Comparison of ENCODE assay signal across 8 mouse cellular contexts in genomic region chr5:33272845-33273776, GRCm38 (mm10). TPM values are rescaled to one million over a fixed set of nuclear protein-coding genes. Genes with fewer than 3 reads are reported as not detected.
DNase-seq lines count a peak whose midpoint lies in the region; ATAC-seq lines count a peak whose summit lies in the region.

No protein-coding gene starts in this region.

- H3K4me3 ChIP-seq in kidney, embryonic 16.5 days (ENCODE audit: low read length), result peak overlapping the region; percentile 92
- peak overlapping the region; percentile 77 for H3K4me3 ChIP-seq in forebrain, embryonic 13.5 days
- H3K4me3 ChIP-seq in liver, embryonic 15.5 days (replicated peaks), result peak overlapping the region; percentile 82

- no peak for ATAC-seq in kidney, embryonic 16.5 days (ENCODE audit: low FRiP score, low TSS enrichment)
- ATAC-seq in forebrain, embryonic 13.5 days, result no peak; the same call in 1 of the 2 replicates
- no peak for ATAC-seq in liver, embryonic 15.5 days (ENCODE audit: insufficient read depth)

- H3K9me3 ChIP-seq in kidney, embryonic 16.5 days (ENCODE audit: low read length), result no peaks in the 10 kb centered on the region
- no peaks in the 10 kb centered on the region for H3K9me3 ChIP-seq in forebrain, embryonic 13.5 days (replicated peaks)
- H3K9me3 ChIP-seq in liver, embryonic 15.5 days (replicated peaks), result no peaks in the 10 kb centered on the region

- WGBS in kidney, embryonic 16.5 days, result 64% methylated on average over 7 of the region's 7 CpGs
- WGBS in forebrain, embryonic 13.5 days, result 81% methylated on average over 7 of the region's 7 CpGs
- WGBS in liver, embryonic 15.5 days (ENCODE audit: insufficient replicate concordance), result 37% methylated on average over 7 of the region's 7 CpGs

- peaks cover 18% of the 10 kb centered on the region for H3K36me3 ChIP-seq in kidney, embryonic 16.5 days (ENCODE audit: insufficient read depth, low read length)
- peaks cover 29% of the 10 kb centered on the region for H3K36me3 ChIP-seq in forebrain, embryonic 13.5 days (ENCODE audit: poor library complexity, severe bottlenecking)
- peaks cover 44% of the 10 kb centered on the region for H3K36me3 ChIP-seq in liver, embryonic 15.5 days (replicated peaks)

- H3K4me2 ChIP-seq in kidney, embryonic 16.5 days (replicated peaks; ENCODE audit: low read depth, low read length), result peak overlapping the region; percentile 89
- H3K4me2 ChIP-seq in forebrain, embryonic 13.5 days, result peak overlapping the region; percentile 88
- peak overlapping the region; percentile 88 for H3K4me2 ChIP-seq in liver, embryonic 15.5 days

- H3K4me1 ChIP-seq in kidney, embryonic 16.5 days (ENCODE audit: insufficient read depth, low read length), result peaks cover 22% of the 10 kb centered on the region
- peaks cover 41% of the 10 kb centered on the region for H3K4me1 ChIP-seq in forebrain, embryonic 13.5 days
- H3K4me1 ChIP-seq in liver, embryonic 15.5 days (replicated peaks), result peaks cover 68% of the 10 kb centered on the region

- no peak for DNase-seq in kidney, postnatal 10 days
- peak; percentile 26 for DNase-seq in Muller cell, postnatal 12 days (ENCODE audit: inconsistent ontology term)
- DNase-seq in retina, postnatal 1 day, result no peak
- DNase-seq in cerebellum, adult 18-20 months, result no peak
- DNase-seq in frontal cortex, postnatal 14 days (ENCODE audit: low spot score in 2 of 2), result no peak

- H3K27ac ChIP-seq in kidney, embryonic 16.5 days (ENCODE audit: low read length), result no peak overlapping the region; the same call in 1 of the 2 replicates
- peak overlapping the region; percentile 97 for H3K27ac ChIP-seq in forebrain, embryonic 13.5 days
- peak overlapping the region; percentile 98 for H3K27ac ChIP-seq in liver, embryonic 15.5 days (replicated peaks)

- H3K27me3 ChIP-seq in kidney, embryonic 16.5 days (ENCODE audit: insufficient read depth, low read length), result no peaks in the 10 kb centered on the region
- H3K27me3 ChIP-seq in forebrain, embryonic 13.5 days, result no peaks in the 10 kb centered on the region
- H3K27me3 ChIP-seq in liver, embryonic 15.5 days, result no peaks in the 10 kb centered on the region

- peak overlapping the region; percentile 96 for H3K9ac ChIP-seq in kidney, embryonic 16.5 days (replicated peaks; ENCODE audit: low read length)
- peak overlapping the region; percentile 94 for H3K9ac ChIP-seq in forebrain, embryonic 13.5 days
- peak overlapping the region; percentile 92 for H3K9ac ChIP-seq in liver, embryonic 15.5 days

RNA-seq across cellular contexts. Expression of gene Ctbp1, which starts 1.7 kb away (rescaled TPM):
- polyA plus RNA-seq in kidney, embryonic 16.5 days (2015; fragmentation: Nextera tagmentation; extraction: Ambion mirVana), result 312 and 350 TPM in 2 replicates
- polyA plus RNA-seq in forebrain, embryonic 13.5 days (2015; fragmentation: Nextera tagmentation; extraction: Ambion mirVana), result 488 and 509 TPM in 2 replicates
- 206 and 213 TPM in 2 replicates for polyA plus RNA-seq in liver, embryonic 15.5 days (2015; fragmentation: Nextera tagmentation; extraction: Ambion mirVana)

RNA-seq across cellular contexts. Expression of gene Spon2, which starts 54.9 kb away (rescaled TPM):
- 7.9 and 10.9 TPM in 2 replicates for polyA plus RNA-seq in kidney, embryonic 16.5 days (2015; fragmentation: Nextera tagmentation; extraction: Ambion mirVana)
- polyA plus RNA-seq in forebrain, embryonic 13.5 days (2015; fragmentation: Nextera tagmentation; extraction: Ambion mirVana), result 1.1 and 1.9 TPM in 2 replicates
- 19.5 and 22.9 TPM in 2 replicates for polyA plus RNA-seq in liver, embryonic 15.5 days (2015; fragmentation: Nextera tagmentation; extraction: Ambion mirVana)
